In the genomic region with DNA sequence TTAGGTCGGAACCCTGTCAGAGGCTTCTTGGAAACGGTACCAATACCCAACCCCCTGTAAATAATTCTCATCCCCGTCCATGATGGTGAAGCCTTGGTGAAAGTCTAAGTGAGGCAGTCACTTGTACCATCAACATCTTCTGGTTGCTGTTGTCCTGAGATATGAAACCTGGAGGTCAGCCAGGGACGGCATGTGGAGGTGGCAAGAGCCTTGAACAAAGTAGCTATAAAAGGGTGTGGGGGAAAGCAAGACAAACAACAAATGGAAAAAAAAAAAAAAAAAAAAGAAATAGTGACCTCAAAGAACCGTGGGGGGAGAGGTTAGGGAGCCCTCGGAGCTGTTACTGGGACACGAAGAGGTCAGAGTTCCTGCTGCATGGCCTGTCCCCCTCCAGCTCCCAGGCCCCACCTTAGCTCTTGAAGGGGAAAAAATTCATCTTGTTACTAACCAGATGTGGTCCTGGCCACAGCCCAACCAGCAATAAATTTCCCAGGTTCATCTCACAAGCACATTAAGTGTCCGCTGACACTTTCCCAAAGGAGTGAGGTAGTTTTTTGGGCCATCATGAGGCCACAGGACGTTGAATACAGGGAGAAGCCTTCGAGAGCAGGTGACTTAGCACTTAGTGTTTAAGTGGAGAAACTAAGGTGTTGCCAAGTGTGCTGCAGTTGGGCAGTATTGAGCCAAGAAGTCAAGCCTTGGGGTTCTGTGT, we compare ENCODE assay signal across 15 mouse cellular contexts. TPM values are rescaled to one million over a fixed set of nuclear protein-coding genes. Genes with fewer than 3 reads are reported as not detected.
DNase-seq lines count a peak whose midpoint lies in the region; ATAC-seq and TF ChIP-seq lines count a peak whose summit lies in the region.
"Had no signal": no experiment of that assay in that cellular context is flagged by ENCODE, and none has a peak within 500 bp of the region (broad histone marks: within the 10 kb centered on the region; RNA-seq: fewer than 3 reads in every experiment).

No protein-coding gene starts in this region.

- no peak for DNase-seq in heart, adult 9 months (ENCODE audit: low spot score in 2 of 2)
- peak; percentile 53 for DNase-seq in limb, embryonic 14.5 days (ENCODE audit: low spot score)
- DNase-seq in limb, embryonic 10.5 days (ENCODE audit: low spot score) = no peak
- peak; percentile 77 for DNase-seq in testis, postnatal 10 days (ENCODE audit: low spot score)
- DNase-seq in adrenal gland, postnatal 36 days = no peak
- DNase-seq: liver, embryonic 13.5 days; lung, postnatal 10 days; right cerebral cortex, postnatal 25 days had no signal

- H3K4me1 ChIP-seq in heart, embryonic 16.5 days (ENCODE audit: control insufficient read depth, insufficient read depth, low read length) = peaks cover 13% of the 10 kb centered on the region
- H3K4me1 ChIP-seq in limb, embryonic 14.5 days (ENCODE audit: control insufficient read depth, insufficient read depth, low read length) = peaks cover 9% of the 10 kb centered on the region
- peaks cover 20% of the 10 kb centered on the region for H3K4me1 ChIP-seq in limb, embryonic 10.5 days

- H3K9me3 ChIP-seq in heart, embryonic 16.5 days (replicated peaks; ENCODE audit: control insufficient read depth, low read length) = no peaks in the 10 kb centered on the region
- H3K9me3 ChIP-seq in limb, embryonic 14.5 days (ENCODE audit: control insufficient read depth, low read length) = no peaks in the 10 kb centered on the region
- H3K9me3 ChIP-seq in limb, embryonic 10.5 days (replicated peaks) = no peaks in the 10 kb centered on the region
- H3K9me3 ChIP-seq: heart, embryonic 10.5 days; liver, embryonic 13.5 days had no signal

- peak overlapping the region; percentile 12; the same call in 1 of the 2 replicates for H3K27ac ChIP-seq in heart, embryonic 16.5 days (ENCODE audit: low read length)
- H3K27ac ChIP-seq in limb, embryonic 14.5 days (replicated peaks; ENCODE audit: low read depth, low read length) = no peak overlapping the region
- no peak overlapping the region for H3K27ac ChIP-seq in limb, embryonic 10.5 days
- H3K27ac ChIP-seq: heart, embryonic 10.5 days; hindbrain, embryonic 14.5 days; liver, embryonic 13.5 days had no signal

- H3K27me3 ChIP-seq in heart, embryonic 16.5 days (ENCODE audit: control insufficient read depth, insufficient read depth, low read length) = no peaks in the 10 kb centered on the region
- H3K27me3 ChIP-seq in limb, embryonic 14.5 days (ENCODE audit: control insufficient read depth, insufficient read depth, low read length) = no peaks in the 10 kb centered on the region
- no peaks in the 10 kb centered on the region for H3K27me3 ChIP-seq in limb, embryonic 10.5 days (ENCODE audit: low read depth, poor library complexity, severe bottlenecking)
- H3K27me3 ChIP-seq: liver, embryonic 13.5 days had no signal

- H3K4me2 ChIP-seq in heart, embryonic 16.5 days (ENCODE audit: low read depth, low read length) = no peak overlapping the region
- H3K4me2 ChIP-seq in limb, embryonic 14.5 days (replicated peaks; ENCODE audit: low read depth, low read length, severe bottlenecking) = no peak overlapping the region
- H3K4me2 ChIP-seq: hindbrain, embryonic 14.5 days; liver, embryonic 13.5 days; midbrain, embryonic 11.5 days had no signal

- no peak for ATAC-seq in heart, embryonic 16.5 days (replicated peaks; ENCODE audit: extremely low read depth, insufficient read depth, low FRiP score)
- peak; percentile 58; the same call in 1 of the 2 replicates for ATAC-seq in limb, embryonic 14.5 days (ENCODE audit: low FRiP score, low read depth)
- peak; percentile 88 for ATAC-seq in erythroblast, adult 5-6 weeks (replicated peaks; ENCODE audit: low FRiP score, poor library complexity, severe bottlenecking)
- ATAC-seq: forebrain, embryonic 16.5 days had no signal

- 26% methylated on average over 10 of the region's 10 CpGs for WGBS in heart, embryonic 16.5 days
- WGBS in limb, embryonic 14.5 days = 34% methylated on average over 10 of the region's 10 CpGs
- 33% methylated on average over 10 of the region's 10 CpGs for WGBS in limb, embryonic 10.5 days

- no peak overlapping the region for H3K4me3 ChIP-seq in heart, embryonic 16.5 days (ENCODE audit: low read length)
- no peak overlapping the region for H3K4me3 ChIP-seq in limb, embryonic 14.5 days (replicated peaks; ENCODE audit: low read length)
- H3K4me3 ChIP-seq in limb, embryonic 10.5 days = no peak overlapping the region
- H3K4me3 ChIP-seq: heart, embryonic 10.5 days; liver, embryonic 13.5 days; myocyte had no signal

- TF ChIP-seq POLR2A in limb, embryonic 14.5 days (IDR thresholded peaks at IDR 0.05; ENCODE audit: borderline replicate concordance, extremely low read depth, insufficient read depth, insufficient read length) = no peak

- no peak overlapping the region for H3K9ac ChIP-seq in heart, embryonic 16.5 days (ENCODE audit: low read length)
- no peak overlapping the region for H3K9ac ChIP-seq in limb, embryonic 14.5 days (ENCODE audit: low read depth, low read length, severe bottlenecking)
- H3K9ac ChIP-seq: hindbrain, embryonic 14.5 days; liver, embryonic 13.5 days had no signal

- no peaks in the 10 kb centered on the region for H3K36me3 ChIP-seq in heart, embryonic 16.5 days (ENCODE audit: control insufficient read depth, insufficient read depth)
- no peaks in the 10 kb centered on the region for H3K36me3 ChIP-seq in limb, embryonic 14.5 days (ENCODE audit: control insufficient read depth, insufficient read depth, low read length)
- H3K36me3 ChIP-seq in limb, embryonic 10.5 days = no peaks in the 10 kb centered on the region
- H3K36me3 ChIP-seq: liver, embryonic 13.5 days had no signal

RNA-seq across cellular contexts. Expression of a gene that starts 53.4 kb away (rescaled TPM):
- 19.2 and 21.8 TPM in 2 replicates for polyA plus RNA-seq in heart, embryonic 16.5 days (2015; fragmentation: Nextera tagmentation; extraction: Ambion mirVana)
- 1.8 and 3.0 TPM in 2 replicates for polyA plus RNA-seq in limb, embryonic 14.5 days (2012; rRNA removed)
- 4.0 and 4.9 TPM in 2 replicates for polyA plus RNA-seq in limb, embryonic 14.5 days (2014; fragmentation: Nextera tagmentation; extraction: Ambion mirVana)
- polyA plus RNA-seq in limb, embryonic 10.5 days (2016; fragmentation: Nextera tagmentation; extraction: Ambion mirVana) = 2.5 and 2.6 TPM in 2 replicates
- total RNA-seq in erythroblast, adult 5-6 weeks (2015; ENCODE audit: low replicate concordance) = 29.2 and 45.1 TPM in 2 replicates
- total RNA-seq in erythroblast, adult 5-6 weeks (2017; ENCODE audit: low replicate concordance) = 138 and 157 TPM in 2 replicates
- total RNA-seq in adrenal gland, postnatal 36 days (2021) = 10 to 100 TPM; 10.9 to 12.6 TPM

Comparison
In these comparisons a context has a peak if more than half of its experiments do, and no peak if none do; other contexts are left out.
1. DNase-seq: peak in limb, embryonic 14.5 days (single experiment) and testis, postnatal 10 days (single experiment); none in heart, adult 9 months (0 of 2), limb, embryonic 10.5 days (single experiment) and adrenal gland, postnatal 36 days (0 of 2).